Mouse (Mus musculus): ENCODE data around the gene Gm17409. TPM values are rescaled to one million over a fixed set of nuclear protein-coding genes. Genes with fewer than 3 reads are reported as not detected.

Gene Gm17409
- polyA plus RNA-seq, 1 experiment from 2014 or later = 0.21 TPM

- no peak overlapping the region for H3K9ac ChIP-seq (replicated peaks; ENCODE audit: low read depth, low read length)
- WGBS = 95% methylated on average over 15 of the region's 15 CpGs
Measured at GRCm38 (mm10) chr2:58447001-58447400, 22.9 kb upstream of the Gm17409 start.

DNA sequence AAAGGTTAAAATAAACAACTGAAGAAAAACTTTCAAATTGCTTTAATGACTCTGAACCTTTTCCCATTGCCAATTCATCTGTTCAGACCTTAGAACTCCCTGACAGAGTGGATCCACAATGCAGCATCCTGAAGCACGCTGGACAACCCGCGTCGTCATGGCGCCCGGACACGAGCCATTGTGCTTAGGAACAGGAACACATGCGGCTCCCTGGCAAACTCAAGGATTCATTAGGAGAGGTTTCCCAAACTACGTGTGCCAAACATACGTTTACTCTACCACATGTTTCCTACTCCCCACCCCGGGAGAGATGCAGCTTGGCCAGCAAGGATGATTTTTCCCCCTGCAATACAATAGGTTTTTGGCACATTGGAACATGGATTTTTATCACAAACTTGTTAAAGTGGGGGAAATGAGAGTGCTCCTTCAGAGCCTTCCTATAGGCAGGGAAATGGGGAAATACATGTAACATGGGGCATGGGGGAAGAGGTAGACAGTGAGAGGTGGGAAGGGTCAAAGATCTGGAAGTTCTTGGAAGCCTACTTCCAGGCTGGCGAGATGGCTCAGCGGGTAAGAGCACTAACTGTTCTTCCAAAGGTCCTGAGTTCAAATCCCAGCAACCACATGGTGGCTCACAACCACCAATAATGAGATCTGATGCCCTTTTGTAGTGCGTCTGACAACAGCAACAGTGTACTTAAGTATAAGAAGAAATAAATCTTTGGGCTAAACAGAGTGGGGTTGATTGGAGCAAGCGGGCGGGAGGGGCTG lies 15.6 kb upstream of the Gm17409 start:
- H3K27ac ChIP-seq (ENCODE audit: low read depth, low read length) = no peak overlapping the region
- H3K4me2 ChIP-seq (ENCODE audit: low read depth, low read length) = no peak overlapping the region
- ATAC-seq (ENCODE audit: low read depth) = no peak
- no peaks in the 10 kb centered on the region for H3K27me3 ChIP-seq (ENCODE audit: control insufficient read depth, insufficient read depth, low read length)
- whole genome bisulfite sequencing = 84% methylated on average over 16 of the region's 16 CpGs
- no peak overlapping the region for H3K9ac ChIP-seq (replicated peaks; ENCODE audit: low read depth, low read length)
- peaks cover 7% of the 10 kb centered on the region; the same call in 1 of the 2 replicates for H3K36me3 ChIP-seq (ENCODE audit: control insufficient read depth, insufficient read depth, low read length)
- no peaks in the 10 kb centered on the region for H3K9me3 ChIP-seq (ENCODE audit: control insufficient read depth, low read length)
- H3K4me1 ChIP-seq (ENCODE audit: control insufficient read depth, insufficient read depth, low read length) = no peaks in the 10 kb centered on the region
- H3K4me3 ChIP-seq (ENCODE audit: low read depth, low read length) = no peak overlapping the region

More at GRCm38 (mm10) chr2:58447001-58447400, 22.9 kb upstream of the Gm17409 start:
- no peaks in the 10 kb centered on the region for H3K9me3 ChIP-seq (ENCODE audit: control insufficient read depth, low read length)
- H3K36me3 ChIP-seq (ENCODE audit: control insufficient read depth, insufficient read depth, low read length) = peaks cover 12% of the 10 kb centered on the region
- ATAC-seq (ENCODE audit: low read depth) = no peak
- H3K4me1 ChIP-seq (ENCODE audit: control insufficient read depth, insufficient read depth, low read length) = no peaks in the 10 kb centered on the region
- H3K4me2 ChIP-seq (ENCODE audit: low read depth, low read length) = no peak overlapping the region
- H3K27me3 ChIP-seq (ENCODE audit: control insufficient read depth, insufficient read depth, low read length) = no peaks in the 10 kb centered on the region
- H3K27ac ChIP-seq (ENCODE audit: low read depth, low read length) = no peak overlapping the region
- no peak overlapping the region for H3K4me3 ChIP-seq (ENCODE audit: low read depth, low read length)

GRCm38 (mm10) chr2:58456843-58457487 lies 13.0 kb upstream of the Gm17409 start:
- 96% methylated on average over 8 of the region's 8 CpGs for WGBS
- H3K36me3 ChIP-seq (ENCODE audit: control insufficient read depth, insufficient read depth, low read length) = peaks cover 7% of the 10 kb centered on the region; the same call in 1 of the 2 replicates
- ATAC-seq (ENCODE audit: low read depth) = no peak

DNA sequence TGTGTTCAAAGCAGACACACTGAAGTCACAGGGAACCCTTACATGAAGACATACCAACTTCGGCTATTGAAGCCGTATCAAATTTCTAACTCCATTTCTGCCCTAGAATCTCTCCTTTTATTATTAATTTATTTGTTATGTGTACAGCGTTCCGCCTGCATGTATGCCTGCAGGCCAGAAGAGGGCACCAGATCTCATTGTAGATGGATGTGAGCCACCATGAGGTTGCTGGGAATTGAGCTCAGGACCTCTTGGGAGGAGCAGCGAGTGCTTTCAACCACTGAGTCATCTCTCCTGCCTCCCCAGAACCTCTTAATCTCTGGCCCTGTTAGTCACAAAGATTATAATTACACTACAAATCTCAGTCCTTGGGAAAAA lies 12.4 kb upstream of the Gm17409 start:
- 95% methylated on average over 5 of the region's 5 CpGs for WGBS

More at GRCm38 (mm10) chr2:58456843-58457487, 13.0 kb upstream of the Gm17409 start:
- no peak overlapping the region for H3K4me3 ChIP-seq (ENCODE audit: low read depth, low read length)
- H3K4me1 ChIP-seq (ENCODE audit: control insufficient read depth, insufficient read depth, low read length) = no peaks in the 10 kb centered on the region
- no peak overlapping the region for H3K27ac ChIP-seq (ENCODE audit: low read depth, low read length)
- no peaks in the 10 kb centered on the region for H3K27me3 ChIP-seq (ENCODE audit: control insufficient read depth, insufficient read depth, low read length)
- H3K9ac ChIP-seq (replicated peaks; ENCODE audit: low read depth, low read length) = no peak overlapping the region
- no peaks in the 10 kb centered on the region for H3K9me3 ChIP-seq (ENCODE audit: control insufficient read depth, low read length)
- no peak overlapping the region for H3K4me2 ChIP-seq (ENCODE audit: low read depth, low read length)

DNA sequence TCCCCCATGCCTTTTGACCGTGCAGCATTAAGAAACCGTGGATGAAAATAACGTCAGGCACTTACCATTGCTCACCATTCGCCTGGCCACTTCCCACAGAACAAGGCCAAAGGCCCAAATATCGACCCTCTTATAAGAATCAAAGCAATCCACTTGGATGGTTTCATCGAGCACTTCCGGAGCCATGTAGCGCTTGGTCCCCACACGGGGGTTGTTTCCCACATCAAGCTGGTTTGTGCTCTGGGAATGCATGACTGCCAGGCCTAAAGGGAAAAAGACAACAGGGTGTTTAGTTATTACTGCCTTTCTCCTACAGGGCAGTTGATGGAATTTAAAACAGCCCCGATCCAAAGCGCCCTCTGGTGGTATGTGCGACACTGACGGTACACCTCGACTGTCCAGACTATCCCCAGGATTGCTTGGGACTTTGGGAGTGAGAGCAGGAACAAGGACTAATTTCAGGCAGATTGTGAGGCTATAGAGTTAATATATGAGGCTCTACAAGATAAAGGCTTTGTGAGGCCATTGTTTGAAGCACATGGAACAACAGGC lies 11.0 kb upstream of the Gm17409 start:
- Histone ChIP-seq H3K4me1 (ENCODE audit: control insufficient read depth, insufficient read depth, low read length) (no peaks in the 10 kb centered on the region), H3K4me2 (ENCODE audit: low read depth, low read length) (no peak overlapping the region), H3K36me3 (ENCODE audit: control insufficient read depth, insufficient read depth, low read length) (peaks cover 11% of the 10 kb centered on the region; the same call in 1 of the 2 replicates), H3K27me3 (ENCODE audit: control insufficient read depth, insufficient read depth, low read length) (no peaks in the 10 kb centered on the region), H3K4me3 (ENCODE audit: low read depth, low read length) (no peak overlapping the region), H3K9ac (replicated peaks; ENCODE audit: low read depth, low read length) (no peak overlapping the region), H3K9me3 (ENCODE audit: control insufficient read depth, low read length) (no peaks in the 10 kb centered on the region), H3K27ac (ENCODE audit: low read depth, low read length) (no peak overlapping the region)
- ATAC-seq (ENCODE audit: low read depth) = no peak
- 91% methylated on average over 14 of the region's 14 CpGs for WGBS

More for the DNA sequence above, 12.4 kb upstream of the Gm17409 start:
- H3K36me3 ChIP-seq (ENCODE audit: control insufficient read depth, insufficient read depth, low read length) = peaks cover 7% of the 10 kb centered on the region; the same call in 1 of the 2 replicates
- H3K27me3 ChIP-seq (ENCODE audit: control insufficient read depth, insufficient read depth, low read length) = no peaks in the 10 kb centered on the region
- no peaks in the 10 kb centered on the region for H3K9me3 ChIP-seq (ENCODE audit: control insufficient read depth, low read length)
- no peak overlapping the region for H3K9ac ChIP-seq (replicated peaks; ENCODE audit: low read depth, low read length)
- no peak overlapping the region for H3K4me2 ChIP-seq (ENCODE audit: low read depth, low read length)
- no peak for ATAC-seq (ENCODE audit: low read depth)
- H3K4me1 ChIP-seq (ENCODE audit: control insufficient read depth, insufficient read depth, low read length) = no peaks in the 10 kb centered on the region
- no peak overlapping the region for H3K27ac ChIP-seq (ENCODE audit: low read depth, low read length)
- H3K4me3 ChIP-seq (ENCODE audit: low read depth, low read length) = no peak overlapping the region

- Histone ChIP-seq H3K4me1 (ENCODE audit: control insufficient read depth, insufficient read depth, low read length) (no peaks in the 10 kb centered on the region), H3K27ac (ENCODE audit: low read depth, low read length) (no peak overlapping the region), H3K4me2 (ENCODE audit: low read depth, low read length) (no peak overlapping the region), H3K36me3 (ENCODE audit: control insufficient read depth, insufficient read depth, low read length) (peaks cover 15% of the 10 kb centered on the region), H3K4me3 (ENCODE audit: low read depth, low read length) (no peak overlapping the region), H3K9ac (replicated peaks; ENCODE audit: low read depth, low read length) (no peak overlapping the region), H3K27me3 (ENCODE audit: control insufficient read depth, insufficient read depth, low read length) (no peaks in the 10 kb centered on the region), H3K9me3 (ENCODE audit: control insufficient read depth, low read length) (no peaks in the 10 kb centered on the region)
- WGBS = 92% methylated on average over 7 of the region's 7 CpGs
- no peak for ATAC-seq (ENCODE audit: low read depth)
Measured at GRCm38 (mm10) chr2:58470290-58470689, 374 bp downstream of the Gm17409 start.

- ATAC-seq (ENCODE audit: low read depth) = no peak
- H3K27me3 ChIP-seq (ENCODE audit: control insufficient read depth, insufficient read depth, low read length) = no peaks in the 10 kb centered on the region
- H3K36me3 ChIP-seq (ENCODE audit: control insufficient read depth, insufficient read depth, low read length) = no peaks in the 10 kb centered on the region
- H3K4me1 ChIP-seq (ENCODE audit: control insufficient read depth, insufficient read depth, low read length) = no peaks in the 10 kb centered on the region
- no peak overlapping the region for H3K4me3 ChIP-seq (ENCODE audit: low read depth, low read length)
- WGBS = 76% methylated on average over 8 of the region's 8 CpGs
- H3K27ac ChIP-seq (ENCODE audit: low read depth, low read length) = no peak overlapping the region
- H3K9ac ChIP-seq (replicated peaks; ENCODE audit: low read depth, low read length) = no peak overlapping the region
- H3K4me2 ChIP-seq (ENCODE audit: low read depth, low read length) = no peak overlapping the region
- no peaks in the 10 kb centered on the region for H3K9me3 ChIP-seq (ENCODE audit: control insufficient read depth, low read length)
Measured at GRCm38 (mm10) chr2:58475578-58475977, 5.7 kb downstream of the Gm17409 start.

DNA sequence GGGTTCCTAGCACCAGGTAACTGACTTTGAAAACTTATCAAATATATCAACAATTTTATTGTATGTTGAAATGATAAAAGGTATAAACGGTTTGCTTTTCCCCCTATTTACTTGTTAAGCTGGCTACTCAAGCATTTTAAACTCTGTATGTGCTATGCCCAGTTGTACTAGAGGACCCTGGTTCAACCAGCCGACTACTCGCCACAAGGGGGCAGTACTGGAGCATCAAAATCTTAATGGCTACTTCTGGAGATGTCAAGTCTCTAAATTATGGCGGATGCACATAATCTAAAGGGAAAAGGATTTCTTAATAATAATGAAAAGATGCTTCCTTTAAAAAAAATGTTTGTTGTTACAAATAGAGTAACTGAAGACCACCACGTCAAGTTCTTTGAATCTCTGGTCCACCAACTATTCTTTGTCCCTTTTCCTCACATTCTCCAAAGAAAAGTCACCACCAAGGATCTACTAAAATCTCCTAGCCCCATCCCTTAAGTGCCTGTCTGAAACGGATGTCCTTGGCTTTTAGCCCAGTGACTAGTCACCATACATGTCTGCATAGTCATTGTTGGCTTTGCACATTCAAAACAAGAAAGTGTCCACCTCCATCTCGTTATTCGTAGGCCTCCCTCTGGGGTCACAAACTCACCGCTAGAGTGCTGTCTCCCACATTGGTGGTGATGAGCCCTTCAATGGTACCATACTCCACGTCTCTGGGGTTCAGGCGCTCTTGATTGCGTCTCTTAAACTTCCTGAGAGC lies 7.2 kb downstream of the Gm17409 start:
- no peak for ATAC-seq (ENCODE audit: low read depth)
- Histone ChIP-seq H3K9me3 (ENCODE audit: control insufficient read depth, low read length) (no peaks in the 10 kb centered on the region), H3K4me1 (ENCODE audit: control insufficient read depth, insufficient read depth, low read length) (no peaks in the 10 kb centered on the region)

More for the DNA sequence above, 7.2 kb downstream of the Gm17409 start:
- H3K4me3 ChIP-seq (ENCODE audit: low read depth, low read length) = no peak overlapping the region
- no peaks in the 10 kb centered on the region for H3K27me3 ChIP-seq (ENCODE audit: control insufficient read depth, insufficient read depth, low read length)
- H3K36me3 ChIP-seq (ENCODE audit: control insufficient read depth, insufficient read depth, low read length) = no peaks in the 10 kb centered on the region
- no peak overlapping the region for H3K27ac ChIP-seq (ENCODE audit: low read depth, low read length)
- no peak overlapping the region for H3K4me2 ChIP-seq (ENCODE audit: low read depth, low read length)
- WGBS = 63% methylated on average over 12 of the region's 12 CpGs
- no peak overlapping the region for H3K9ac ChIP-seq (replicated peaks; ENCODE audit: low read depth, low read length)

Data from neural tube, embryonic 14.5 days (tissue).